Mouse (Mus musculus): ENCODE results near the gene Anxa5.

Anxa5 gene

DNA sequence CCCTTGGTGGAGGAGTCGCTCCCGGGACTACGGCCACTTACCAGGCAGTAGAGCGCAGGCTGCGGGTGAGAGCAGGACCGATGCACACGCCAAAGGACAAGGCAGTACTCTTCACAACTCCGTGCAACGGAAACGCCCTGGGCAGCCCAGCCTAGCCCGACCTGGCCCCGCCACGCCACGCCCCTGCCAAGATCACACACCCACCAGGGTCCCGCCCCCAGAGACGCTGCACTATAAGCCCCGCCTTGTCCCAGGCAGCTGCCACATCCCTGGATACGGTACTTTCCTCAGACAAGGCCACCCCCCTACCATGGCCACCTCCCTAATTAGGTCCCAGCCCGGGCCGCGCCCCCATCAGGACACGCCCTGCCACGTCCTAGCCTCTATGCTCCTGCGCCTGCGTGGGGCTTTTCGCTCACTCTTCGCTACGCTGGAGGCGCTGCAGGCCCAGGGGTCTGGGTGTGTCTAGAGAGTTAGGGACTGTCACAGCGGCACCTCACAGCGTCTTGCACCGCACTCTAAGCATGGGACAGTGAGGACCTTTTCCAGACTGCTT lies at the start of gene Anxa5, which contains the start of gene 1810062G17Rik:
TSS of gene Anxa5 (minus strand) at position 363 of the 556 bp plus-strand sequence.
TSS of gene 1810062G17Rik (plus strand) at position 406 of the 556 bp plus-strand sequence.
- peak; percentile 100 for DNase-seq

DNA sequence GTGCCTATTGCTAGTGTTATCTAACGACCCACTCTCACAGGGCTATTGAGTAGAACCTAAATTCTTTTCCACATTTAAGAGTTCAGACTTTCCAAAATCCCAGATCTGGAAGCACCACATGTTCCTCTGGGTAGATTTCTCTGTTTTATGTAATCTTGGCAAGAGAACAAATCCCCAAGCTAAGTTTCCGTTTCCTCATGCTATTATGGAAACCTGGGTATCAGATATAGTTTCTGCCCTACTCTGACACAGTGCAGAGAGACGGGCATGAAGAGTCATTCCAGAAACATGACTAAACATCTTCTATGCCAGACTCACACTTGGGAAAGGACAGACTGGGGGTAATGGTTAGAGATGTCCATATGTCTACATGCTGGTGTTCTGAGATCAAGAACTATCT lies 48.8 kb upstream of the Anxa5 start:
- no peak for DNase-seq

DNA sequence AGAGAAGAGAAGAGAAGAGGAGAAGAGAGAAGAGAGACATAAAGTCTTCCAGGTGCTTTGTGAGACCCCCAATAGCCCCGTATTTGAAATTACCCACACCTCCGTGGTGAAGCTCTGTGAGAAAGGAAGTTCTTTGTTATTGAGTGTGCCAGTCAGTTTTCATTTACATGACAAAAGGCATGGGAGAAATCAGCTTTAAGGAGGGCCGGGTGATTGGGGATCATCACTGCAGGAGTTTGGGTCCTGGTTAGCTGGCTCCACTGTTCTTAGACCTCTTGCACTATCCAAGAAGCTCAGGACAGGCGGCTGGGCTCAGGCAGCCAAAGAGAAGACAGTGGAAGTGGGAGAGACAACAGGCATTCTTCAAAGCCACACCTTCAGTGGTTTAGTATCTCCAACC lies 46.4 kb upstream of the Anxa5 start:
- no peak for DNase-seq

DNA sequence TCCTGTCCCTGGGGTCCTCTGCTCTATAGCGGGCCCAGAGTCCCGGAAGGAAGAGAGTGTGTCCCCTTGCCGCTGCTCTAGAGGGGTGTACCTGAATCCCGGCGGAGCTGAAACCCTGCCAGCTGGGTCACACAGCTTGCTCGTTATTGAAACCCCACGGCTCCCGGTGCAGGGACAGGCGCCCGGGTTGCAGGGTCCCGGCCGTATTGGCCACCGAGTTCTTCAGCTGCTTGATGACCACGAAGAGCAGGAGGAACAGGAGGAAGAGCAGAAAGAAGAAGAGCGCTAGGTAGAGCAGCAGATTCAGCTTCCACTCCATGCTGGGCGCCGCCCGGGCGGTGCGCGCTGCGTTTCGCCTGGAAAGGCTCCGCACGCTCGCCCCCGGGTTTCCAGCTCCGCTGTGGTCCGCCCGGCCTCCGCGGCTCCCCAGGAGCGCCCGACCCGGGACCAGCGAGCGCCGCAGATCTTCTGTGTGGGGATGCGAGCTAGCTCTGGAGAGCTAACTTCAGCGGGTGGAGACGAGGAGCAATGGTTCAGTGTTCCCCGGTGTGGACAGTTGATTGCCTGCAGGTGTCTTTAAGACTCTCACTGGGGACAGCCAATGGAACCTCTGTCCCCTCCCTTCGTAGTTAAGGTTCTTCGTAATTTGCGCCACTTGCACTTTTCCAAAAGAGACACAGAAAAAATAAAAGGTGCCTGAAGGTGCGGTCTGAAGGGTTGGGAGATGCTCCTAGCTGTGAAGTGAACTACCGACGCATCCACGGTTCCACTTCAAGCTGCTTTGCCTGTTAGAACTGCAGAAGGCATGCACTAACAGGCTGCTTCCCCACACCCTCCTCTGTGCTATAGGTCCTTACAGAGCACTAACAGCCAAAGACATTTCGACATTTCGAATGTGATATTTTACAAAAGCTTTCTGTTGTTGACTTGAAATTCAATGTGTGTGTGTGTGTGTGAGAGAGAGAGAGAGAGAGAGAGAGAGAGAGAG lies 45.7 kb upstream of the Anxa5 start, which contains the start of gene Gm11549:
TSS of gene Gm11549 (minus strand) at position 741 of the 988 bp plus-strand sequence.
- no peak for DNase-seq

DNA sequence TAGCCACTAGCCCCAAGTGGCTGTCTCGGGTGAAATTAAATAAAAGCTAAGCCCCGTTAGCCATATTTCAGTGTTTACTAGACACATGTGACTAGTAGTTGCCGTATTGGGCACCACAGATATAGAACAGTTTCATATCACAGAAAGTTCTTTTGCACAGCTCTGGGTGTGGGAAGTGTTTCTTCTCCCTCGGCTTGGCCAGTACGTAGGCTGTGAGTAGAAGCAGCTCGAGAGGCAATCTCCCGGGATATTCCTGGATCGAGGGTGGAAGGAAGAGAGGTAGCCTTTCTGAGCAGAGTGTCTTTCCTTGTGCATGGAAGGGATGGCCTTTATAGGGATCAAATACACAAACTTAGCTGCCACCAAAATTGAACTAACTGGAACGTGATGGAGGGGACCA lies 40.5 kb upstream of the Anxa5 start:
- no peak for DNase-seq

DNA sequence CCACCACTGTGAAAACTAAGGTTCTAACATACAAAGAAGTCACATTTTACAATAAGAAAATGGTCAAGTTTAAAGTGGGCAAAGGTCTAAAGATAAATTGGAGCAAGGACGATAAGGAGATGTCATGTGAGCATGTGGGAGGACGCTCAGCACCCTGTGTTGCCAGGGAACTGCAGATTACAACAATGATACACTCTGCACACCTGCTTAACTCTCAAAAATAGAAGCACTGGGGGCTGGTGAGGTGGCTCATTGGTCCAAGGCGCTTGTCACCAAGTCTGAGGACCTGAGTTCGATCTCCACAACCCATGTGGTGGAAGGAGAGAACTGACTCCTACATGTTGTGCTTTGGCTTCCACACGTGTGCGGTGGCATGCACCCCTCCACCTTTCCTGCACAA lies 35.8 kb upstream of the Anxa5 start:
- DNase-seq = no peak

DNA sequence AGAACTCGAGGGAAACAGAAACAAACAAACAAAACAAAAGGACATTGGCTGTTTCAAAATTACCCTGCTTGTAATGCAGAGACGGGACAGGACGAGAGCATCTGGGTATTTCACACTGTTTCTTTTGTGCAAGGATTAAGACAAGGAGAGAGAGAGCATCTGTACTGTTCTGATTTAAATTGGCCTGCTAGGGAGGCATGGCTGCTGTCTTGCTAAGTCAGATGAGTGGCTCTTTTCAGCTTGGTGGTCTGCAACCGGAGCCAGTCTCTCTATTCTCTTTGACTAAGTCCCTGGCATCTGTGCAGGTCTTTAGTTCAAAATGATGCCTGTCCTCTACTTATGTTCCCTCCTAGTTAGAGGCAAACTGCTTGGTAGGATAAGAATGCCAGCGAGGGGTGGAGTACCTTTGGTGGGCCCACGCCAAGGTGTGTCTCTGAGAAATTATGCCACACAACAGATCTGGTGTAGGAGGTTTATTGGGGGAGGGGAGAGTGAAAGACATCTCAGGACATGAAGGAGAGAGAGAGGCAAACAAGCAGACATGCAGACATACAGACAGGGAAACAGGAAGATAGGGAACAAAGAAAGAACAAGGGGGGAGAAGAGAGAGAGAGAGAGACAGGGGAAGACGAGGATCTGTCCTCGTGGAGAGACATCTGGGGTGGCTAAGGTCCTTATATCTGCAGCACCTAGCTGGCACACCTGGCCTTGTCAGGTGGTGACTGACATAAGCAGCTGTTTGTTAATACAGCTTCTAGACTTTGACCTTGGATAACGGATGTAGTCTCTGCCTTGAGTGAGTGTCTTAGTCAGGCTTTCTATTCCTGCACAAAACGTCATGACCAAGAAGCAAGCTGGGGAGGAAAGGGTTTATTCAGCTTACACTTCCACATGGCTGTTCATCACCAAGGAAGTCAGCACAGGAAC lies 30.4 kb upstream of the Anxa5 start:
- no peak for DNase-seq

DNA sequence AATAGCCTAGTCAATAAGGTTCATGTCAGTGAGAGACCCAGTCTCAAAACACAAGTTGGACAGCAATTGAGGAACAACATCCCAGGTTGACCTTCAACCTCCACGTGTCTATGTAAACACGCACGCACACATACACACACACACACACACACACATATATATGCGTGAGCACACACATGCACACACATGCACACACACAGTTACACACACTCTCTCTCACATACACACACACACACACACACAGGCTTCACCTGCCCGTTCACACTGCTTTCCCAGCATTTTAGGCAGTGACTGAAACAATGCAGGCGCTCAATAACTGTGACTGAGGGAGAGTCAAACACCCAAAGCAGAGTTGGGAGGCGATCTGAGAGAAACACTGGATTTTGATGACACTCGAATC lies 29.6 kb upstream of the Anxa5 start:
- no peak for DNase-seq

DNA sequence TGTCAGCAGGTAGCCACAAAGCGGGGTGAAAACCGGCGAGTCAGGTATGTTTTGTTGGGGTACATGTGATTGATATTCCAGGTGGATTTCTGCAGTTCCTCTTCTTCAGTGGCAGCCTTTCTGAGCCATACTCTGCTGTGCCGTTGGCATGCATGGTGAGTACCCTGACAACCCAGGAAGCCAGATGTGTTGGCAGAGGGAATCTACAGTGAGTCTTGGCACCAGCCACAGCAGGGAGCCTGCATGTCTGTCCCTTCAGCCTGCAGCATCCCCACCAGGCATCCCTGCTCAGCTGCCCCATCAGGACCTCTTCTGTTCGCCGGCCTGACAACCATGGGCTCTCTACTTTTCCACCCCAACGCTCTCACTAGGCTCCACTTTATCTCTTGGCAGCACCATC lies 25.9 kb upstream of the Anxa5 start:
- DNase-seq = no peak

DNA sequence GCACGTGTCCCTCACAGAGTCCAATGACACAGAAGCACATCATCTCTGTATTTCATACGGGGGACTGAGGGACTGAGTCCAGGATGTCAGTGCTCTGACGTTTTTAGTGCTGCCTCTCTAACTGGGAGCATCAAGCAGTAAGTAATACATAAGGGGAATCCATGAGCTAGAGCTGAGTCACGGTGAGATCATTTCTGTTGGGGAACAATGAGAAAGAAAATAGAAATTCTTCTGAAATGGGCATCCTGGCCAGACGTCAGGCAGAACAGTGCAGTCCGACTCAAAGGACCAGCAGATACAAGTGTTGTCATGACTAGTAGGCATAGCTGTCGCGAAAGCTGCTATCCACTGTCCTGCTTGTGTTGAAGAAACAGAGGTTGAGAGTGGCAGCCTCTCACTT lies 25.3 kb upstream of the Anxa5 start:
- DNase-seq = no peak

DNA sequence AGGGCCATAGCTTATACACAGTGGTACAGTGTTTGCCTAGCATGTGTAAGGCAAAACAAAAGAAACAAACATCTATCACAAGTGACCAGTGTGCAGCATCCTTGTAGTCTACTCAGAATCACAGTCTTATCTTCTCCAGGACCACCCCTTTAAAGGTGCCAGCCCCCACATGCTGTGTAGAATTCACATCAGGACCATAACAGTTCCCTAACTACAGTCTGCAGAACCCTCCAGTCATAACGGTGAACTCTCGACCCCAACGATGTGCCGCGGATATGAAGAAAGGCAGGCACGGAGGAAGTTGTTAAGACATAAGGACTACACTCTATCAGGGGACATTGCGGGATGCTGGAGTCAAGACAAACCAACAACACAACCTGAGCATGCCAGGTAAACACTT lies 23.7 kb upstream of the Anxa5 start:
- DNase-seq = no peak

DNA sequence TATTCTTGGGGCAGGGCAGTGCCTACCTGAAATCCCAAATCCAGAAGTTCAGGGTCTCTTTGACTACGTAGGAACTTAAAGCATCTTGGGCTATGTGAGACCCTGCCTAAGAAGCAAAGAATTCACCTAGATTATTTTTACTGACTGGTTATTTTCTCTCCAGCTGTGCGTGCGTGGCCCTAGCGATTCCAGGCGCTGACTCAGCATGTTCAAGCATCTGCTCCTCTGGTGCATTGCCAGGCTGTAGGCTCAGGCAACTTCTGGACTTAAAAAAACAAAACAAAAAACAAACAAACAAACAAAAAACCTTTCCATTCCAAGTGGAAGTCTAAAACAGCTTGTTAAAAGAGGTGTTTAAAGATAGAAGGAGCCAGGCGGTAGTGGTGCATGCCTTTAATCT lies 22.5 kb upstream of the Anxa5 start:
- DNase-seq = no peak

DNA sequence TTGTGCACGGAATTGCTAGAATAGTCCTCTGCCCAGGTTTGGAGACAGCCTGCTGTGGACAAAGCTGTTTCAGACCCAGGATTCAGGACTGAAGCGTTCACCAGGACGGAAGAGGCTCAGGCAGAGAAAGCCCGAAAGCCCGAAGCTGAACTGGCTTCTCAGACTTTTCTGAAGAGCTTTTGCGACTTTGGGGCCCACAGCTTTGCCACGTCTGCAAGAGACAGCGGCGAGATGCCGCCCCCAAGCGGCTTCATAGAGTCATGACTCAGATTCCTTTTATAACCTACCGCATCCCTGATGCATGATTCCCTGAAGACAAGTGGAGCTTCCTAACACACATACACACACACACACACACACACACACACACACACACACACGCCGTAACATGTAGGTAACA lies 21.1 kb upstream of the Anxa5 start:
- peak; percentile 83 for DNase-seq

DNA sequence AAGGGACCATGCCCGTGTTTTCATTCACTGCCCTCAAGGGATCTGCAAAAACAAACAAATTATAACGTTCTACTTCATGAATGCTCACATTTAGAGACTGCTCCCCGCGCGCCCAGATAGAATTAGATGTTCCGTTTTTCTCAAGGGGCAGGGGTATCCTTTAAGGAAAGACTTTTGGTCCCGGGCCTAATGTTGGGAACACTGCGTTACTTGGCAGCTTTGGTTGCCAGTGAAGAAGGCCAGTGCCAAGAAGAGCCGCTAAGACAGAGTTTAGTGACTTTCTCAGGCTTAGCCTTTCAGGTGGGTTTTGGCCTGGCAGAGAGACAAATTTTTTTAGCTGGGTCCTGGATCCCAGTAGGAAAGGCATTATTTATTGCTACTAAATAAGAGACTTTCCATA lies 20.6 kb upstream of the Anxa5 start:
- no peak for DNase-seq

DNA sequence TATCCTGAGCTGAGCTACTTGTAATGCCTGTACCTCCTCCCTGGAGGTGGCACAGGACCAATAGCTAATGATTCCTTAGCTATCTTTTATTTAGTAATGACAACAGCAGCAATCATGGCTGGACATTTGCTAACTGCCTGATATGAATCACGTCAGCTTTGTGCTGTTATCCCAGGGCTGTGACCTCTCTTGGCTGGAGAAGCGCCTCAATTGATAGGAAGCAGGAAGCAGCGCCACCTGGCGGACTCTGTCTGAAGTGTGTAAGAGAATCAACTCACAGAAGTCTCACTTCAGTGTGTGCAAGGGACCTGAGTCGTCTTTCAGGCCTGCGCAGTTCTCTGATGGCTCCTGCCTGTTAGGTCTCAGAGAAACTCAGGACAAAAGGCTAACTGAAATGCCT lies 19.7 kb upstream of the Anxa5 start:
- DNase-seq = peak; percentile 93

DNA sequence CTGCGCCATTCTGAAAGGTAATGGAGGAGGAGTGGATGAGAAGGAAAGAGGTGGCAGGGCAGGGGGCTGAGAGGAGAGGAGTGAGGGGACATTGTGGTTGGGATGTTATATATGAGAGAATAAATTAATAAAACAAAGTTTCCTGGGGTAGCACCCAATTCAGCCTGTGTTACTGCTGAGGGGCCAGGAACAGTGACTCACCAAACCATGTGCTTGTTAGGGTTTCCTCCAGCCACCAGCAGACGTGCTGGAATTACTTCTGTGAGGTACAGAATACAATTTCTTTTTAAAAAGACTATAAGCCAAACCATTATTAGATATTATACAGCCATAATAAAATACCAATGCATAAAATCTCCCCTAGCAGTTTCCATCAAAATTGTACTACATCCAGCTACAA lies 18.9 kb upstream of the Anxa5 start:
- no peak for DNase-seq

DNA sequence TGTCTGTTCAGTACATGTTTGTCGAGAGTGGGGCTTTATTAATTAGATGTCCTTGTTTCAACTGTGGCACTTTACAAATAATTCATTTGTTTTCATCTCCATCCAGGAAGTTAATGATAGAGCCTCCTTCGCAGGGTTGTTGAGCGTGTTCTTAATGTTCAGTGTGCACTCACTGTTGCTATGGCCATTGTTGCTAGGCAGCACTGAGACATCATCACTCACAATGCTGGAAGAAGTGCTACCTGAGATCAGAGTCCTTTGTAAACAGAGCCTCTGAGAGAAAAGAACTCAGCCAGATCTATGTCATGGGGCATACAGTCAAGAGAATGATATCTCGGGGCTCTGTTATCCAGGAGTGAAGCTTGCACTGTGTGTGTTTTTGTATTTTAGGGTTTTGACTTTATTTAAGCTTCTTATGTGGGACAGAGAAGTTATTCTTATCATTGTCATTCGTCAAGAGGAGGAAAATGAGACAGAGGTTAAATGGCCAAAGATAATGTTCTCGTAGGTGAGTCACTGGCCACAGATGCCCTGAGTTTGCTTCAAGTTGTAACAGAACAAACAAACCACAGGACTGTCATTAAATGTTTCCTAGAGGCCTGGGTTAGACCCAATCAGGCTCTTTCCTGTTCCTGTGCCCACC lies 18.1 kb upstream of the Anxa5 start:
- no peak for DNase-seq

DNA sequence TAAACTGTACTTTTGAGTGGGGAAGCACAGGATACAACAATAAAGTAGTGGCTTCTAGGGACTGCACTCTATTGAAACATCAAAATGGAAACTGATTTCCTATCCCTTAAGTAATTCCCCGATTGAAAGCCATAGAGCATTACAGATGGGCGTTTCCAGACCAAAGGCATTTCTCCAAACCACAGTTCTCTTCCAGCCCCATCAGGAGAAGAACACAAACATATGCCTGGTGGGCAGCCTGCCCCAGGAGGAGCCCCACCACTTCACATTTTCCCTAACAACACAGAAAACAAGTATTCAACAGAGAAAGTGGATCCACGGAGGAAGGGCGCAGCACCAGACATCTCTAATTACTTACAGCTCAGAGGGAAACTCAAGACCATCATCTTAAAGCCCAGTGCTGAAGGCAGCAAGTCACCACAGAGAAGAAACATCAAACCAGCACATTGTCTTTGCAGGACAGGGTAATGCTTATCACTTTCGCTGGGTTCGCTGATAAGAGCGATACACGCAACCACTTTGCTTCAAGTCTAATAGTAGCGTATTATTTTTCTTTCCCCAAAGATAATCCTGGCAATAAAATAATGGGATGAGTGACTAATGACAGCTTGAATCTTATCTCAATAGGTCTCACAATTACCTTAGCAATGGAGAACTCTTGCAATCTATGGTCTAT lies 17.2 kb upstream of the Anxa5 start:
- no peak for DNase-seq

DNA sequence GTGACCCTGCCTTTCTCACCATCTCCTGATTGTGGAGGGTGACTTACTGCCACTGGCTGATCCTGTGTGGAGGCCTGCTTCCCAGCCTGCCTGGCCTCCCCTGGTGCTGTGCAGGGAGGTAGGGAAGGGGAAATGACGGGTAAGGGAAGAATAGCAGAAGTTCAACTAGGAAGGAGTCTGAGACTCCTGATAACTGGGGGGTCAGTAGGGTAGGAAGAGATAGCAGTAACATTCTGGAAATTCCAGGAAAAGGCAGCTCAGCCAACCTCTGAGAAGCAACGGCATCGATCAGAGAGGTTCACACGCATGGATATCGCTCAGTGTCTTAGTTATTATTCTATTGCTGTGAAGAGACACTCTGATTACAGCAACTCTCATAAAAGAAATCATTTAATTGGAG lies 15.8 kb upstream of the Anxa5 start:
- DNase-seq = no peak

DNA sequence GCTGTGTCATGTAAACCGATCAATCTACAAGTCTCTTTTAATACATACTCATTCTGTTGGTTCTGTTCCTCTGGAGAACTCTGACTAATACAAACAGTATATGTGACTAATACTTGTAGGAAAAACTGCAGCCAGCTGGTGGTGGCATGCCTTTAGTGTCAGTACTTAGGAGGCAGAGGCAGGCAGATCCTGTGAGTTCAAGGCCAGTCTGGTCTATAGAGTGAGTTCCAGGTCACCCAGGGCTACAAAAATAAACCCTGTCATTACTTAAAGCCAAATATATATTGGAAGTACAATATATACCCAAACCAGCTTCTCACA lies 13.9 kb upstream of the Anxa5 start:
- DNase-seq = no peak

DNA sequence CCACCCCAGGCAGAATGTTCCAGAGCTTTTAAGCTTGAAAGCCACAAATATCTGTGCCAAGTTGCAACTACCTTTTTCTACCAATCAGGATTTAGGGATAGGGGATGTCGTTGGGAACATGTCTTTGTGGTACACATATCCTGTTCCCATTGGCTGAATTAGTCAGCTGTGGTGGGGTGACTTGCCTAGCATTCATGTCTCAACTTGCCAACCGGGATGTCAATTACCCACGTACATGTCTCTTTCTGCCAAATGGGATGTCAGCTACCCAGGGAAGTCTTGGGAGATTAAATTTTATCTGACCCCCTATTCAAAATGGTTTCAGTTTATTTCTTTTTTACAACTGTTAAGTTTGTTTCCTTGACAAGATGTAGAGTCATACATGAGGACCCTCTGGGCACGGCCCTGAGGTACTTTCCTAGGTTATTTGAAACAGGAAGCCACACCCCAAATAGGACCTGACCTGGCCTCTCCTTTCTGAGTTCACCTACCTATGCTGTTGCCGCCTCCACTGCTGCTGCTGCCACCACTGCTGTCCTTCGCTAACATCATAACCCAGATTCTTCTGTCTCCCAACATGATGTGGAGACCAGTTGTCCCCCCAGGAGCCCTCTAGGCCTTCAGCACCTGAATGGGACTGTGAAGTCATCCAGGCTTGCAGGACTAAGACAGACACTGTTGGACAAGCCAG lies 13.3 kb upstream of the Anxa5 start:
- DNase-seq = no peak

DNA sequence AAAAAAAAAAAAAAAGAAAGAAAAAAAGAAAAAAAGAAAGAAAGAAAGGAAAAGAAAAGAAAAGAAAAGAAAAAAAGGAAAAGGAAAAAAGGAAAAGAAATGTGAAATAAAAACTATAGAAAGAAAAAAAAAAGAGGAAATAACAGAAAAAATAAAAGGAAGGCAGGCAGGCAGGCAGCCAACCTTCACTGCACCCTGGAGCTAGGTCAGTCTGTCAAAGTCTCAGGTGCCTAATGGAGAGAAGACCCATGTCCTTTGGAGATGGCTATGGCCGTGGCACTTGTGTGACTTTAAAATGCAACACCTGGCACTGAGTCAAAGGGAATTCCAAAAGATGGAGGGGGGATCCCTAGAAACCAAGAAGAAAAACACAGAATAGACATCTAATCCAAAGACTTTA lies 12.7 kb upstream of the Anxa5 start:
- no peak for DNase-seq

All from lung, postnatal 10 days (tissue).